Mouse (Mus musculus): ENCODE results near the gene Misp.

- no peak for TF ChIP-seq CTCF (IDR thresholded peaks at IDR 0.05; ENCODE audit: low read depth, low read length)
- no peak for TF ChIP-seq POLR2A (IDR thresholded peaks at IDR 0.05; ENCODE audit: borderline replicate concordance, low read depth, low read length)
Observed at GRCm38 (mm10) chr10:79774486-79775279, 46.1 kb upstream of the Misp start.

All from bone marrow macrophage, adult 2 months (primary cell).